Mouse (Mus musculus): ENCODE measurements around the gene Abr.

GRCm38 (mm10) chr11:76387097-76387496 is 235.0 kb downstream of the Abr start:
- TF ChIP-seq POLR2A (IDR thresholded peaks at IDR 0.05; ENCODE audit: insufficient read length, low read depth) (no peak), USF1 (IDR thresholded peaks at IDR 0.05; ENCODE audit: low read depth) (no peak), E2F4 (IDR thresholded peaks at IDR 0.05; ENCODE audit: insufficient read depth) (no peak), REST (IDR thresholded peaks at IDR 0.05; ENCODE audit: insufficient read depth, insufficient read length) (no peak), MYOD1 (IDR thresholded peaks at IDR 0.05; ENCODE audit: control insufficient read depth in 1 of 3, insufficient read length in 2 of 3, low read depth in 2 of 3) (no peak), MYOG (IDR thresholded peaks at IDR 0.05; ENCODE audit: control insufficient read depth in 1 of 3, insufficient read depth in 1 of 3, insufficient read length in 2 of 3, low read depth in 2 of 3) (no peak), POLR2AphosphoS2 (IDR thresholded peaks at IDR 0.05; ENCODE audit: insufficient read length, low read depth) (no peak), MAX (IDR thresholded peaks at IDR 0.05; ENCODE audit: low read depth) (no peak), CEBPB (IDR thresholded peaks at IDR 0.05; ENCODE audit: insufficient read depth, poor library complexity, severe bottlenecking) (no peak), TCF3 (IDR thresholded peaks at IDR 0.05; ENCODE audit: insufficient read length, low read depth) (no peak), SRF (IDR thresholded peaks at IDR 0.05; ENCODE audit: control insufficient read depth, insufficient read length, low read depth) (no peak)
